ENCODE assay signal across 8 mouse cellular contexts in genomic region chr7:29039604-29039984, GRCm38 (mm10). TPM values are rescaled to one million over a fixed set of nuclear protein-coding genes. Genes with fewer than 3 reads are reported as not detected.
DNase-seq lines count a peak whose midpoint lies in the region; ATAC-seq and TF ChIP-seq lines count a peak whose summit lies in the region.

No protein-coding gene starts in this region.

- H3K9ac ChIP-seq in embryonic facial prominence, embryonic 15.5 days = peak overlapping the region; percentile 24
- peak overlapping the region; percentile 65; the same call in 1 of the 2 replicates for H3K9ac ChIP-seq in limb, embryonic 12.5 days (replicated peaks)
- peak overlapping the region; percentile 37 for H3K9ac ChIP-seq in midbrain, embryonic 15.5 days

- H3K9me3 ChIP-seq in embryonic facial prominence, embryonic 15.5 days (replicated peaks) = no peaks in the 10 kb centered on the region
- H3K9me3 ChIP-seq in limb, embryonic 12.5 days = no peaks in the 10 kb centered on the region
- H3K9me3 ChIP-seq in midbrain, embryonic 15.5 days = no peaks in the 10 kb centered on the region

- peak; percentile 62 for ATAC-seq in embryonic facial prominence, embryonic 15.5 days (ENCODE audit: insufficient number of reproducible peaks, low FRiP score, low TSS enrichment, low read depth)
- peak; percentile 57 for ATAC-seq in limb, embryonic 12.5 days (ENCODE audit: insufficient number of reproducible peaks, insufficient read depth, low FRiP score, low TSS enrichment, low read depth)
- ATAC-seq in midbrain, embryonic 15.5 days (replicated peaks) = peak; percentile 76

- H3K27me3 ChIP-seq in embryonic facial prominence, embryonic 15.5 days = no peaks in the 10 kb centered on the region
- H3K27me3 ChIP-seq in limb, embryonic 12.5 days = no peaks in the 10 kb centered on the region
- H3K27me3 ChIP-seq in midbrain, embryonic 15.5 days (replicated peaks) = no peaks in the 10 kb centered on the region

- H3K4me2 ChIP-seq in embryonic facial prominence, embryonic 15.5 days (replicated peaks) = peak overlapping the region; percentile 79
- peak overlapping the region; percentile 80 for H3K4me2 ChIP-seq in limb, embryonic 12.5 days
- H3K4me2 ChIP-seq in midbrain, embryonic 15.5 days = peak overlapping the region; percentile 67

- peak; percentile 62 for TF ChIP-seq CTCF in bone marrow, adult 2 months (IDR thresholded peaks at IDR 0.05; ENCODE audit: control insufficient read depth, insufficient read depth, low read length)

- no peak overlapping the region for H3K27ac ChIP-seq in bone marrow, adult 2 months (ENCODE audit: control insufficient read depth, insufficient read depth, low read depth, low read length, poor library complexity)
- 0 out of 2 replicates have a peak overlapping the region, but pooled peaks have one; percentile 35 for H3K27ac ChIP-seq in embryonic facial prominence, embryonic 15.5 days (replicated peaks)
- H3K27ac ChIP-seq in limb, embryonic 12.5 days = peak overlapping the region; percentile 72; the same call in 1 of the 2 replicates
- peak overlapping the region; percentile 49; the same call in 1 of the 2 replicates for H3K27ac ChIP-seq in midbrain, embryonic 15.5 days

- whole genome bisulfite sequencing in bone marrow, adult 2 months = under 1% methylated on average over 11 of the region's 11 CpGs
- under 1% methylated on average over 11 of the region's 11 CpGs for WGBS in embryonic facial prominence, embryonic 15.5 days
- under 1% methylated on average over 11 of the region's 11 CpGs for WGBS in limb, embryonic 12.5 days
- WGBS in midbrain, embryonic 15.5 days = under 1% methylated on average over 11 of the region's 11 CpGs

- peak; percentile 95 for DNase-seq in A20 (ENCODE audit: low read depth, low spot score)
- peak; percentile 89 for DNase-seq in heart, adult 8-10 months (ENCODE audit: low spot score)
- DNase-seq in kidney, adult 8-10 months = peak; percentile 76 to 92
- DNase-seq in spleen, adult 18-20 months = peak; percentile 52 to 87

- peaks cover 3% of the 10 kb centered on the region; the same call in 1 of the 2 replicates for H3K4me1 ChIP-seq in bone marrow, adult 2 months (ENCODE audit: control insufficient read depth, insufficient read depth, low read length)
- peaks cover 24% of the 10 kb centered on the region for H3K4me1 ChIP-seq in embryonic facial prominence, embryonic 15.5 days
- H3K4me1 ChIP-seq in limb, embryonic 12.5 days (replicated peaks) = peaks cover 16% of the 10 kb centered on the region
- peaks cover 16% of the 10 kb centered on the region for H3K4me1 ChIP-seq in midbrain, embryonic 15.5 days

- no peak overlapping the region for H3K4me3 ChIP-seq in bone marrow, adult 2 months (replicated peaks; ENCODE audit: control insufficient read depth, low read depth, low read length)
- H3K4me3 ChIP-seq in embryonic facial prominence, embryonic 15.5 days (replicated peaks) = peak overlapping the region; percentile 45
- peak overlapping the region; percentile 48 for H3K4me3 ChIP-seq in limb, embryonic 12.5 days (replicated peaks)
- H3K4me3 ChIP-seq in midbrain, embryonic 15.5 days = peak overlapping the region; percentile 37

- TF ChIP-seq POLR2A in bone marrow, adult 2 months (IDR thresholded peaks at IDR 0.05; ENCODE audit: borderline replicate concordance, control insufficient read depth, low read depth, low read length) = no peak

- no peaks in the 10 kb centered on the region for H3K36me3 ChIP-seq in embryonic facial prominence, embryonic 15.5 days
- no peaks in the 10 kb centered on the region for H3K36me3 ChIP-seq in limb, embryonic 12.5 days
- H3K36me3 ChIP-seq in midbrain, embryonic 15.5 days (replicated peaks) = no peaks in the 10 kb centered on the region

RNA-seq across cellular contexts. Expression of gene Map4k1, which starts 57.7 kb away (rescaled TPM):
- 43.0 and 111 TPM in 2 replicates for polyA plus RNA-seq in bone marrow, adult 2 months (2011; ENCODE audit: insufficient read depth, insufficient read length, low replicate concordance, missing spikeins)
- 7.5 and 7.7 TPM in 2 replicates for polyA plus RNA-seq in embryonic facial prominence, embryonic 15.5 days (2015; fragmentation: Nextera tagmentation; extraction: Ambion mirVana)
- 1 to 10 TPM in 1 of 4 experiments, under 1 TPM in 3; 0.50 to 1.1 (median 0.74) TPM for total RNA-seq in heart, adult 8-10 months (2022)
- polyA plus RNA-seq in limb, embryonic 12.5 days (2016; fragmentation: Nextera tagmentation; extraction: Ambion mirVana) = 10.9 and 11.9 TPM in 2 replicates
- 8.5 and 11.4 TPM in 2 replicates for polyA plus RNA-seq in midbrain, embryonic 15.5 days (2015; fragmentation: Nextera tagmentation; extraction: Ambion mirVana)

RNA-seq across cellular contexts. Expression of gene Eif3k, which starts 57.9 kb away (rescaled TPM):
- 184 and 225 TPM in 2 replicates for polyA plus RNA-seq in bone marrow, adult 2 months (2011; ENCODE audit: insufficient read depth, insufficient read length, low replicate concordance, missing spikeins)
- 403 and 405 TPM in 2 replicates for polyA plus RNA-seq in embryonic facial prominence, embryonic 15.5 days (2015; fragmentation: Nextera tagmentation; extraction: Ambion mirVana)
- total RNA-seq in heart, adult 8-10 months (2022) = 100 to 1,000 TPM; 152 to 167 (median 158) TPM
- polyA plus RNA-seq in limb, embryonic 12.5 days (2016; fragmentation: Nextera tagmentation; extraction: Ambion mirVana) = 438 and 440 TPM in 2 replicates
- 269 and 284 TPM in 2 replicates for polyA plus RNA-seq in midbrain, embryonic 15.5 days (2015; fragmentation: Nextera tagmentation; extraction: Ambion mirVana)
